Mouse (Mus musculus) heart, postnatal 4 days (tissue): ENCODE data around the gene Nxpe2. TPM values are rescaled to one million over a fixed set of nuclear protein-coding genes. Genes with fewer than 3 reads are reported as not detected.

Experiments
- DNase-seq: peaks from one replicate; pipeline ENCODE4 v3.0.0; 2021
- total RNA-seq, 2 experiments: library from RNA; stranded (reverse); gene quantifications; 2 replicates each; pipeline ENCODE4 v1.2.3; 2021

Gene Nxpe2
- total RNA-seq, 2 experiments from 2014 or later: 1.7 to 1.8 TPM

DNA sequence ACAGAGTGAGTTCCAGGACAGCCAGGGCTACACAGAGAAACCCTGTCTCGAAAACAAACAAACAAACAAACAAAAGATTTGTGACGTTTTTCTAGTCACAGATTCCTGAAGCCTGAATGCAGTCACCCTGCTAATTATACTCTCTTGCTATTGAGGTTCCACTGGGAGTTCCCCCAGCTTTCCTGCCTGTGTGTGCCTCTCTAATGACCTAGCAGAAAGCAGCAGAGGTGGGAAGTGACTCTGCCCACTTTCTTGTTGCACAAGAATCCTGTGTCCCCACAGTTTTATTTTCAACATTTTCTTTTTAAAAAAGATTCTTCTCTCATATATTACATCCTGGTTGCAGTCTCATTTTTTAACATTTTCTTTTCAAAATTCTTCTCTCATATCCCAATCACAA, 58.5 kb downstream of the Nxpe2 start:
- DNase-seq: no peak

- DNase-seq: peak; percentile 35
These were observed 63.0 kb downstream of the Nxpe2 start for GRCm38 (mm10) chr9:48290281-48290680.

GRCm38 (mm10) chr9:48284221-48284620, 69.0 kb downstream of the Nxpe2 start:
- DNase-seq: no peak

- no peak for DNase-seq
These were observed 76.4 kb downstream of the Nxpe2 start for GRCm38 (mm10) chr9:48276831-48277230.

Other genes with a start within 250 kb of the Nxpe2 start
- 10 to 100 TPM; 13.3 to 13.9 TPM for gene Nxpe4, start 191.4 kb downstream of the Nxpe2 start, total RNA-seq
- gene Rexo2, start 127.2 kb upstream of the Nxpe2 start, total RNA-seq: 10 to 100 TPM; 60.3 to 62.1 TPM
- 10 to 100 TPM; 36.7 to 41.2 TPM for gene Rbm7, start 141.8 kb upstream of the Nxpe2 start, total RNA-seq
- 10 to 100 TPM; 20.5 to 21.2 TPM for gene Gm5617, start 142.0 kb upstream of the Nxpe2 start, total RNA-seq